Mouse (Mus musculus): ENCODE measurements at regions not wholly inside any gene's neighbourhood (a gene's known extent, or its start where the extent isn't known, plus 50 kb on each side); places are given as distances from the start of the nearest gene placed in this dataset.

DNA sequence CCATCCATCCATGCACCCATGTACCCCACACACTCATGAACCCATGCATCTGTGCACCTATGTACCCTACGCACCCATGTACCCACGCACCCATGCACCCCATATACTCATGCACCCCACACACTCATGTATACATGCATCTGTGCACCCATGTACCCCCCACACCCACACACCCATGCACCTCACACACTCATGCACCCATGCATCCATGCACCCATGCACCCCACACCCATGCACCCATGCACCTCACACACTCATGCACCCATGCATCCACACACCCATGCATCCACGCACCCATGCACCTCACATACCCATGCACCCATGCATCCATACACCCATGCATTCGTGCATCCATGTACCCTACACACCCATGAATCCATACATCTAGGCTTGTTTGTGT, 63.6 kb downstream of the 4930564D02Rik start:
- no peak for DNase-seq (ENCODE audit: extremely low spot score in 1 of 2, low spot score in 2 of 2)
- intact Hi-C loops (cut with DNase I) = no loop called here

DNA sequence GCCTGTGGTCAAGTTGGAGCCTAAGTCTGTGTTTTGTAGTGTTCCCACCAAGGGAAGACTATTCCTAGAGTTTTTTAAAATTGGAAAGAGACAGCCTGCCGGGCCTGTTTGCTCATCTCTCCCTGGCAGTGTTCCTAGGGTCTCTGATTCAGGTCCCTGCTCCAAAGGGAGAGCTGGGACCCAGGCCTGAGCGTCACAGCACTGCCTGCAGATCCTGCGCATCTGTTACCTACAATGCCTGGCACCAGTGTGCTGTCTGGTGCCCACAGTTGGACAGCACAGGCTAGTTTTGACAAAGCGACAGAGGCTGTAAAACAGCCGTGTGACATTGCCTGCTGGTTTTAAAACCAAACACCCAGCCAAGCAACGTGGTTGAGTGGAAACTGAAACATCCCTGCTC, 64.4 kb downstream of the 4930564D02Rik start:
- DNase-seq (ENCODE audit: extremely low spot score in 1 of 2, low spot score in 2 of 2) = no peak
- intact Hi-C loops (cut with DNase I) = no loop called here

DNA sequence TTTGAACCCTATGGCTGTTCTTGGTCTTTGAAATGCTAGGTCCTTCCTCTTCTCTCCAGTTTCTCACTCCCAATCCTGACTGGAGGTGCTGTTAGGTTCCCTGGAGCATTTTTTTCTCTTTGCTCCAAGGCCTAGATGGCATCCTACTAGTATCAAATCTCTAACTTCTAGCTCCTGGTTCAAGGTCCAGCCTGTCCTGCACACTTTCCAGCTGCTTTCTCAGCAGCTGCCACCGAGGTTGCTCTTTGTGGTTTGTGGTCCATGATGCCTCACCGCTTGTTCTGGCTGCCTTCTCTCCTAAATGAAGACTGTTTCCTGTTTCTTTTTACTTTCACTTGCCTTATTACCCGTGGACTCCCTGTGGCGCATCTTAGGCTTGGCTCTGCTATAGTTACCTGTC, 66.4 kb downstream of the 4930564D02Rik start:
- intact Hi-C loops (cut with DNase I) = no loop called here
- DNase-seq (ENCODE audit: extremely low spot score in 1 of 2, low spot score in 2 of 2) = no peak

DNA sequence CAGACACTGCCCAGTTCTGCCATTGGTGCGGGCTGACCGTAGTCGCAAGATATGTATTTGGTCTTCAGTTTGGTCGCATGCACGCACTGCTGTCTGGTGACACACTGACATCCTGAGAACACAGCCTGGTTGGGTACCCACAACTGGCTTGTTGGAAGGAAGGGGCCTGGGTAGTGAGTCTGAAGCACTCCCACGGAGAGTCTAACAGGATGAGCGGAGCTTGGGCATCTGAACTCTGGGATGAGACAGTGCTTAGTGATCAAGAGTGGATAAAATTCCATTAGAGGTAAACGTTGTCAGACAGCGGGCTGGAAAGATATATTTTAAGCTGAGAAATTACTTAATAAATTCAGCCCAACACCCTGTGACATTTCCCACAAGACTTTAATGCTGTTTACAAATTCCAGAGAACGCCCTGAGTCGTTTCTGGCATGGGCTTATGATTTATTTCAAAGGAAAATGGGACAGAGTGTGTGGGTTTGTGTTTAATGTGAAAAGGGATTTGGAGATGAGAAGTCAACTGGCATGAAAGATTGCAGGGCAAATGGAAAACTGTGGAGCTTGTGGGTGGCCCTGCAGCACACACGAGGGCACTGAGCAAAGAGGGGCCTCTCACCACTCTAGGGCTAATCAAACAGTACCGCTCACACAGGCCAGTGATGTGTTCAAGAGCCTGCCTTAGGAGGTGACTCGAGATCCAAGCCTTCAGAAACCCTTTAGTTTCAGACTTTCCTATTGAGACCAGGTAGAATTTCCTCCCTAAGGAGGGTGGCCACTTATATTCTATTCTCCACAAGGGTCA, 74.7 kb downstream of the 4930564D02Rik start:
- no peak for DNase-seq (ENCODE audit: extremely low spot score in 1 of 2, low spot score in 2 of 2)
- intact Hi-C loops (cut with DNase I) = no loop called here

DNA sequence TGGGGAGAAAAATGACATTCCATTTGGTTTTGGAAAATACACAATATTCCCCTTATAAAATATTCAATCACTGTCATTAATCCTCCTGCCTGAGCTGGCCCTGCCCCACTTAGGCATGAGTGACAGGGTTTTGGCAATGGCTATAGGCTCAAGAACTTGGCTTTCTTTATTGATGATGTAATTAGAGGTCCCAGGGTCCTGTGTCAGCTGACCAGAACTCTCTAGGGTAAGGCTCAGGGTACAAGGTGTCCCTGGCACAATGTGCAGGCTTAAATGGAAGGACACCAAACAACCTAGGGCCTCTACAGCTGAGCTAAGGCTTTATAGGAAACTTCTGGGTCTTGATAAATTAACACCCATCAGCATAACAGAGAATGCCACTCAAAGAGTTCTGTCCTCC, 76.0 kb downstream of the 4930564D02Rik start:
- intact Hi-C loops (cut with DNase I) = no loop called here
- no peak for DNase-seq (ENCODE audit: extremely low spot score in 1 of 2, low spot score in 2 of 2)

DNA sequence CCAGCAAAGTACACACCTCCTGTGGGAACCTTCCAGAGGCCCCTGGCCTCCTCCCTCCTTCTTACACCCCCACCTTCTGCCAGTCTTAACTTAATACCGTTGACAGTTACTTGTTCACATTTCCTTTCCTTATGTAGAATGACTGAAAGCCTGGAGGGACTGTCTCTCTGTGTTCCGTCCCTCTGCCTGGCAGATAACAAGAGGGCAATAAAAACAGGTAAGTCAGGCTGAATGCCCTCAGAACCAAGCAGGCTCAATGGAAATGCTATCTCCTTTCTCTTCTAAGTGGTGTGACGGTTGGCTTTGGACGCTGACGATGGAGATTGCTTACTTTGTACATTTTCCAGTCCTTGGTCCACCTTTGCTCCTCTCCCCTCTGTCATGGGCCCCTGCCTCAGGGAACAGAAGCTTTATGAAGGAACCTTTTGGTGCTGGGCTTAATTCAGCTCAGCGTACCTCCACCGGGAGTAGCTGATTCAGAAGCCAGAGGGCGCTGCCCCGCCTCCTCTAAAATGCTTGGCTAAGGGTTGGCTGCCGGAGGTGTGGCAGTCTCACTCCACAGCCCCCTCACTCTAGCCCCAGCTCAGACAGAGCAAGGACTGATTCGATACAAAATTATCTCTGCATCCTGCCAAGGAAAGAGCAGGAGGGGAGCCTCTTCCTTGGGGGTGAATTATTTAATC, 85.0 kb downstream of the 4930564D02Rik start:
- intact Hi-C loops (cut with DNase I) = no loop called here
- peak in 1 of 2 experiments; percentile 67 for DNase-seq (ENCODE audit: extremely low spot score in 1 of 2, low spot score in 2 of 2)

DNA sequence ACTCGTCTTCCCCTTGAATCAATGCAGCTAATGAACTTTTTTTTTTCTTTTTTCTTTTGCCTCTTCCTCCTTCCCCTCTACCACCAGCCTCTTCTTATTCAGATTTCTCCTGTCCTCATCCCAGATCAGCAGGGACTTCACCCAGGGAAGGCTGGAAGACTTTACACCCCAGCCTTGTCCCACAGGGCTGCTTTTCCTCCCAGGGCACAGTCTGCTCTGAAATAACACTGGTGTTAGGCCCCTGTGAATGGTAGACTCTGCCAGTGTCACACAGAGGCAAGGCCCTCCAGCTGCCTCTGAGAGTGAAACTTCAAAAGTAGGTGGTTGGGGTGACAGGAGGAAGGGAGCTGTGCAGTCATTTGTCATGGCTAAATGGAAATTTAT, 85.5 kb downstream of the 4930564D02Rik start:
- DNase-seq (ENCODE audit: extremely low spot score in 1 of 2, low spot score in 2 of 2) = no peak
- intact Hi-C loops (cut with DNase I) = no loop called here

DNA sequence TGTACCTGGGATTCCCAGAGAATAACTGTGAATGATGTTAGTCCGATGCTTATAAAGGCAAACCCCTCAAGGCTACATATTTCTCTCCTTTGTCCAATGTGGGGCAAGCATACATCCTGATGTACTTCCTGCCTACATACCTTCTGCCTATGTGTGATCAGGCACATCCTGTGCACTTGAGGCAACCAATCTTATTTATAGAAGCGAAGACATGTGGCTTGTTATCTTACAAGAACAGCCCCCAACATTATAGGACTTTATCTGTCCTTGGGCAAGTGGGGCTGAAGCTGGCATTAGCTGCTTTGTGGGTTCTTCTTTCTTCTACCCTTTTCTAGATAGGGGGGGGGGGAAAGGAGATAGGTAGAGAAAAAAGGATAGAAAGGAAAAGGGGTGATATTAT, 91.7 kb downstream of the 4930564D02Rik start:
- DNase-seq (ENCODE audit: extremely low spot score in 1 of 2, low spot score in 2 of 2) = no peak
- intact Hi-C loops (cut with DNase I) = no loop called here

DNA sequence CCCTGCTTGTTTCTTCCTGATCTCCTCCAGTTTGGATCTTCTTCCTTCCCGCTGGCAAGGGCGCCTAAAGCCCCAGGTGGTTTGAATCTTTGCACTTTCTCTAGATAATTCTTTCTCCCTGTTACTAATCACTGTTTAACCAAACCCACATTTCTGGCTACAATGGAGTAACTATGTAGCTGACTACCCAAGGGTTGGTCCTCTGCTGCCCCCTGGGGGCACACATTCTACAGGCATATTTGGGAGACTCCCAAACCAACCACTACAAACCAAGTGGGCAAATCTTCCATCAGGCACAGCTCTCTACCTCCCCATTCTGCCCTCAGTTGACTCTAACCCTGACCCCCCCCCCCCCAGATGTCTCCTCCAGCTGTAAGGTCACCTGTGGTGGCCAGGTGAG, 98.7 kb downstream of the 4930564D02Rik start:
- intact Hi-C loops (cut with DNase I) = no loop called here
- peak; percentile 35 to 76 for DNase-seq (ENCODE audit: extremely low spot score in 1 of 2, low spot score in 2 of 2)

DNA sequence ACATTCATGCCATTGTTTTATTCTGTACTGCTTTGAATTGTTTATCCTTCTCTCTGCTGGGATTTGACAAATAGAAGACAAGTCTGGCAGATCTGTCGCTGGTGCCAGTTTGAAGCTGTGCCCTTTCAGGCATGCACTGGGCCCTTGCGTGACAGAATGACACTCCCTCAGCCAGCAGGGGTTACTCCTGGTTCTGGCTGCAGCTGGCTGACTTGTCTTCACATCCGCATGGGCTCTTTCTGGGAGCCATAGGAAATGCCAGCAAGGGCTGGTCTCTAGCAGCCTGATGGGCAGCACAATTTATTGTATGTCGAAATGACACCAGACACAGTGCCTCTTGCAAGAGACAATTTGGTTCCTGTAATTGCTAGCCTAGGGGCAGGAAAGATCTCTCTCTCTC, 102.5 kb downstream of the 4930564D02Rik start:
- intact Hi-C loops (cut with DNase I) = no loop called here
- no peak for DNase-seq (ENCODE audit: extremely low spot score in 1 of 2, low spot score in 2 of 2)

DNA sequence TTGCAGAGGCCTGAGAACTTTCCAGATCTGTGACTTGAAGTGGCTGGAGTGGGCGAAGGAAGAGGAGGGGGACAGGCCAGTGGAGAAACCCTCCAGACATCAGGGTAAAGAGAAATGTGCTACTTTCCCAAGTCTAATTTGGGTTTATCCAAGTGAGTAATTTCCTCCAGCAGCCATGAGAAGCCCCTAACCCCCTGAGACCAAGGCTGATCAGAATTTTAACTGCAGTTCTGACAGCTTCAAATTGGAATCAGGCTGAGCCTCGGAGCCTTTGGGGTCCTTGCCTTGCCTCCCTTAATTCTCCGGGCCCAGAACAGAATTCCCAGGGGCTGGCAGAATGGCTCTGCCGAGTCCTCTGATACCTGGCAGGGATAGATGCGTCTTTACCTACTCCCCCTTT, 104.9 kb downstream of the 4930564D02Rik start:
- no peak for DNase-seq (ENCODE audit: extremely low spot score in 1 of 2, low spot score in 2 of 2)
- intact Hi-C loops (cut with DNase I) = no loop called here

DNA sequence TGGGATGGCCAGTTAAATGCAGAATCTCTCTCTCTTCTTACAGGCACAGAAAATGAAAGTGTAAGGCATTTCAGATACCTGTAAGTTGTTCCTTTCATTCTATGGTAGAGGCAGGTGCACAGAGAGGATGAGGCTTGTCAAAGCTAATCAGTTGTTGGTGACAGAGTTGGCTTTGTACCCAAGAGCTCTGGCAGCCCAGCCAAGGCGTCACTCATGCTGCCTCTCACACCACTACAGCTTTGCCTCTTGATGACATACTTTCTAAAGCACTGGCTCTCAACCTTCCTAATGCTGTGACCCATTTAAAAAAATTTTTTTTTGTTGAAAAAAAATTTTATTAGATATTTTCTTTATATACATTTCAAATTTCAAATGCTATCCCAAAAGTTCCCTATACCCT, 105.4 kb downstream of the 4930564D02Rik start:
- DNase-seq (ENCODE audit: extremely low spot score in 1 of 2, low spot score in 2 of 2) = no peak
- intact Hi-C loops (cut with DNase I) = no loop called here

DNA sequence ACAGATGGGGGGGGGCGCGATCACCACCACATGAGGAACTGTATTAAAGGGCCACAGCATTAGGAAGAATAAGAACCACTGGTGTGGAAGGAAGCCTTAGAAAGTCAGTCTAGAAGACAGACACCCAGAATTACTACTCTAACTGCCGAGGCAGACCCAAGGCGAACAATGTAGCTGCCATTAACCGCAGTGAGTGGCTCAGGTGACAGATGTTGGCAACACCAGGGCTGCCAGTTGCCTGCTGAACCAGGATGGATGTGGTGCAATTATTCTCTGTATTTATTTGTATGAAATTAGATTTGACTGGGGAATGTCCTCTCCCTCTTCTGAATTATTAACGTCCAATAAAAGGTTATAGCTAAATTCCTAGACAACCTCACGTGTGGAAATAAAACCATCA, 124.7 kb downstream of the 4930564D02Rik start:
- intact Hi-C loops (cut with DNase I) = no loop called here
- no peak for DNase-seq (ENCODE audit: extremely low spot score in 1 of 2, low spot score in 2 of 2)

DNA sequence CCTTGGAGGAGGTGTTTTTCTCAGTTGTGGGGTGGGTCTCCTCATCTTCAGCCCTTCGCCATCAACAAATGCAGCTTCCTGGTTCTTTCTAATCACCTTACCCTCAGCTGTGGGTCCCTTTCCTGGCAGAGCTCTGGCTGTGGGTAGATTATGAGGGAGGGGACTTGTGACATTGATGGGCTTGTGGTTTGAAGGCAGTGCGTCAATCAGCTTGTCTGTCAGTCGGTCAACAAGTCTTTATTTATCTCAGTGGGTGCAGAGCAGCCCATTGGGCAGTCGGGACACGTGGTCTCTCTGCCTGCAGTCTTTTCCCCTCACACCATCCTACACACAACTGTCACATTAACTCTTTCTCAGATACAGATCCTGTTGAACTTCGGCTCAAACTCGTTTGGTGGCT, 125.2 kb downstream of the 4930564D02Rik start:
- intact Hi-C loops (cut with DNase I) = no loop called here
- no peak for DNase-seq (ENCODE audit: extremely low spot score in 1 of 2, low spot score in 2 of 2)

DNA sequence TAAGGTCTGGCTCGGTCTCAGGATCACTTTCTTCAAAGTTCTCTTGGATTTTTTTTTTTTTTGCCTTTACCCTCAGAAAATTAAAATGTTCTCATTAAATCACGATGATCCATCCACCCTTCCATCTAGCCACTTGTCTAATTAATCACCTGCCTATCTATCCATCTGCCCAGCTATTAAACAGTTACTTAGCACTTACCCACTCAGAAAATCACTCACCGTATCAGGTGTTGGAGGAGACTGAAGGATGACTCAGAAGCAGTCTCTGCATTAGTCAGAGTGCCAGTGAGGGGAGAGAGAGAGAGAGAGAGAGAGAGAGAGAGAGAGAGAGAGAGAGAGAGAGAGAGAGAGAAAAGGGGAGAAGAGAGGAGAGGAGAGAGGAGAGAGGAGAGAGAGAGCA, 134.1 kb downstream of the 4930564D02Rik start:
- DNase-seq (ENCODE audit: extremely low spot score in 1 of 2, low spot score in 2 of 2) = no peak
- intact Hi-C loops (cut with DNase I) = no loop called here

DNA sequence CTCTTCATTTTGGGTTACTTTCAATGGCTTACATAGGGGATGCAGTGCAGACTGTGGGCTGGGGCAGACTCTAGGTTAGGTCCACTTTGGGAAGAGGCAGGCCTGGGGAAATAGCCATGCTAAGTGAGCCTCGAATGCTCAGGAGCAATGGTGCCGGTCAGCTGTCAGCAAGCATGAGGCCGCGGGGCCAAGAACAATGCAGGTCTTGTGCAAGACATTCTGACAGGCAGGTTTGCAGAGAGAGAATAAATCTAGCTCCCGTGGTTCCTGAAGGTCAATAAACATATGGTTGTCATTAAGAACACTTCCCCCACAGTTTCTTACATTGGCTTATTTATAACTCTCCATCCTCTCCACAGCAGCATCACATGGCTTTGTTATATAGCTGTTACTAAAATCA, 142.5 kb downstream of the 4930564D02Rik start:
- intact Hi-C loops (cut with DNase I) = no loop called here
- no peak for DNase-seq (ENCODE audit: extremely low spot score in 1 of 2, low spot score in 2 of 2)

DNA sequence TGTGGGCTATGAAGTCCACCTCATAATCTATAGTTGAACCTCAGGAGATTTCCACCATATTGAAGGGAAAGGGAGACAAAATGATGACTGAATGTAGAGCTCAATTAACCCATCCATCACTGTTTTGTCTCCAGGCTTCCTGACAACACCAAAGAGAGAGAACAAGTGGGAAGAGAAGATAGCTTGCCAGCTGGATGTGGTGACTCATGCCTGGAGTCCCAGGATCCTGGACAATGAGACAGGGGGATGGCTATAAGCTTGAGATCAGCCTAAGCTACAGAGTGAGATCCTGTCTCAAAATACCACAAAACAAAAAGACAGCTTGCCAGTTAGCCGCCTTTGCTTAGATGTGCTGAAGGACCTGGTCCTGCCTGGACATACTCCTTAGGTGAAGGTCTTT, 144.4 kb downstream of the 4930564D02Rik start:
- intact Hi-C loops (cut with DNase I) = no loop called here
- no peak for DNase-seq (ENCODE audit: extremely low spot score in 1 of 2, low spot score in 2 of 2)

DNA sequence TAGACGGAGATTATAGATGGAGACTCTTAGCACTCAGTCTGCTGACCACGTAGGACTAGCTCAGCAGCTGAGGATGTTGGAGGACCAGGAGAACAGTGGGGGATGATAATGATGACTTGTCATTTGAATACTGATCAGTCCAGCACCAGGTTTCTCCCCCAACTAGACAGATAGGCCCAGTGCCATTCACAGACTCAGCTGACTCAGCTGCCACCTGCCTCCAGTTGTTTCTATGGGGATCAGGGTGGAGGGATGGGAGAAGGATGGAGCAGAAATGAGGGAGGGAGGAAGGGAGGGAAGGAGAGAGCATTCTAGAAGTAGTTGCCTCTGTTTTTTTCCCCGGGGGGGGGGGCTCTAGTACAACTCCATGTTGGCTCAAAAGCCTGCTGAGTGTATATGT, 145.1 kb downstream of the 4930564D02Rik start:
- no peak for DNase-seq (ENCODE audit: extremely low spot score in 1 of 2, low spot score in 2 of 2)
- intact Hi-C loops (cut with DNase I) = no loop called here

DNA sequence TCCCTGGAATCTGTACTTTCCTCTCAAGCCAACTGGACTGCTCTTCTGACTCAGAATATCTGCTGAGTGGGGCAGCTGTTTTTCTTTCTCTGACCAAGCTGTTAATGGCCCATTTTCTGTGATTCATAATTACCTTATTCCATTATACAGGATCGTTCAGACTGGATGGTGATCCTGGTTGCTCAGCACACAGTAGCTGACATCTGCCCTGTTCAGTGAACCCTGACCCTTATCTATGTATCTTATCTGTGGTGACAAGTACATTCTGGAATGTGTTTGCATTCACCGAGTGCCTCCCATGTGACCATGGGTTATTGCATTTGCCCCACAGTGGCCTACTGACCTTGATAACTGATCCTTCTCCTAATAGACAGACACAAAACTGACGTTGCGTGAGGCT, 148.2 kb downstream of the 4930564D02Rik start:
- DNase-seq (ENCODE audit: extremely low spot score in 1 of 2, low spot score in 2 of 2) = no peak
- intact Hi-C loops (cut with DNase I) = no loop called here

DNA sequence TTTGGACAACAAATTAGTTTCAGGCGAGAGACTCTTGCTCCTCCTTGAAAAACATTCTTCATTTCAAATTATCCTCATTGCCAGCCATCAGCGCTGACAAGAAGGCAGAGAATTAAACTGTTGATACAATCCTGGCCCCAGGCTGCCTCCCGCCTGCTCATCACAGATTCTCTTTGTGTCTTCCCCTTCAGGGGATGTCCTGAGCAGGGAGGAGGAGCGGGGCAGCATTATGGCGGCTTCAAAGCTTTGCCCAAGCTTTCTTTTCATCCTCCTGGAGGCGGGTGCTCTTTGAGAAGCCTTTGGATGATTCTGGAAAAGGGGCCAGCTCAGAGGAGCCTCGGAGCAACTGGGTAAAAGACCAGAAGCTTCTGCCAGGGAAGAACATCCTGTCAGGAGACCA, 149.1 kb downstream of the 4930564D02Rik start:
- DNase-seq (ENCODE audit: extremely low spot score in 1 of 2, low spot score in 2 of 2) = no peak
- intact Hi-C loops (cut with DNase I) = no loop called here

DNA sequence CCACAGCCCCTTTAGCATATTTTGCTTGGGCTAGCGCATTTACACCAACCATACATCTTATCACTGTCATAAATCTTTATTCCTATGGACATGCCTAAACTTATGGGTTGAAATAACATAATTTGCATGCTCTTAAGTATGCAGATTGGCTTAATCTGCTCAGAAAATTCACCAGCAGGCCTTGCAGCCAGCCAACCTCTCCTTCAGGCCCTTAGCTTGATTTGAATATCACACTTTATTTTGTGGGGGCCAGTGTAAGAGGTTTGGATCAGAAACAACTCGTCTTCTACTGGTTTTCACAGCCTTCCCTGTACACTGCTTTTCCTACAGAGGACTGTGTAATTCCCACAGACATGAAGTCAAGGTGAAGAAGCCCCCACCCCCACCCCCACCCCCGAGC, 153.0 kb downstream of the 4930564D02Rik start:
- intact Hi-C loops (cut with DNase I) = no loop called here
- DNase-seq (ENCODE audit: extremely low spot score in 1 of 2, low spot score in 2 of 2) = no peak

Measured in left cerebral cortex, postnatal 10 days (tissue).